Mouse (Mus musculus) neural tube, embryonic 14.5 days (tissue): ENCODE measurements around the gene Cysrt1. TPM values are rescaled to one million over a fixed set of nuclear protein-coding genes. Genes with fewer than 3 reads are reported as not detected.

Experiments used
- ATAC-seq: fragments of 200-750 bp; cut with Nextera tagmentation; 2 replicates; pipeline ENCODE4 v1.8.0; 2017; ENCODE audit warnings: low read depth, mild to moderate bottlenecking, moderate TSS enrichment, moderate library complexity
- H3K27ac ChIP-seq: fragments of 300-500 bp; sonication (generic); 2 replicates; pipeline ENCODE4 v1.5.1; 2014; ENCODE audit warnings: low read depth, mild to moderate bottlenecking, control low read depth, low read length, moderate library complexity, mixed read lengths
- H3K27me3 ChIP-seq: fragments of 300-500 bp; sonication (generic); 2 replicates; pipeline ENCODE4 v1.6.1; 2014; ENCODE audit warnings: low read length; ENCODE audit not compliant: control insufficient read depth, insufficient read depth
- H3K36me3 ChIP-seq: fragments of 300-500 bp; sonication (generic); 2 replicates; pipeline ENCODE4 v1.6.1; 2014; ENCODE audit warnings: low read length, mixed read lengths; ENCODE audit not compliant: control insufficient read depth, insufficient read depth
- H3K4me1 ChIP-seq: fragments of 300-500 bp; sonication (generic); 2 replicates; pipeline ENCODE4 v1.6.1; 2014; ENCODE audit warnings: low read length; ENCODE audit not compliant: control insufficient read depth, insufficient read depth
- H3K4me2 ChIP-seq: fragments of 300-500 bp; sonication (generic); 2 replicates; pipeline ENCODE4 v1.6.1; 2014; ENCODE audit warnings: mild to moderate bottlenecking, low read depth, low read length, control low read depth
- H3K4me3 ChIP-seq: fragments of 300-500 bp; sonication (generic); 2 replicates; pipeline ENCODE4 v1.5.1; 2014; ENCODE audit warnings: low read depth, low read length, control low read depth, mixed read lengths
- H3K9ac ChIP-seq: fragments of 300-500 bp; sonication (generic); replicated peaks from 2 replicates; pipeline ENCODE4 v1.6.1; 2014; ENCODE audit warnings: low read depth, mild to moderate bottlenecking, control low read depth, low read length, mixed read lengths
- H3K9me3 ChIP-seq: fragments of 300-500 bp; sonication (generic); 2 replicates; pipeline ENCODE4 v1.6.1; 2016; ENCODE audit warnings: low read length; ENCODE audit not compliant: control insufficient read depth
- whole genome bisulfite sequencing: fragments of 180-500 bp; shearing (Covaris S2); extraction: QIAGEN DNeasy Blood & Tissue Kit; methylation state at CpG from one replicate; pipeline ENCODE4 v1.1.7; 2014; 5-methylcytosine and 5-hydroxymethylcytosine counted together
- polyA plus RNA-seq: library from polyadenylated mRNA; unstranded; fragments of >200 nt; fragmentation: Nextera tagmentation; extraction: Ambion mirVana; gene quantifications from 2 replicates; pipeline ENCODE4 v1.2.1, GENCODE M21; 2014

The Cysrt1 gene
- polyA plus RNA-seq: 0.33 and 0.45 TPM in 2 replicates

DNA sequence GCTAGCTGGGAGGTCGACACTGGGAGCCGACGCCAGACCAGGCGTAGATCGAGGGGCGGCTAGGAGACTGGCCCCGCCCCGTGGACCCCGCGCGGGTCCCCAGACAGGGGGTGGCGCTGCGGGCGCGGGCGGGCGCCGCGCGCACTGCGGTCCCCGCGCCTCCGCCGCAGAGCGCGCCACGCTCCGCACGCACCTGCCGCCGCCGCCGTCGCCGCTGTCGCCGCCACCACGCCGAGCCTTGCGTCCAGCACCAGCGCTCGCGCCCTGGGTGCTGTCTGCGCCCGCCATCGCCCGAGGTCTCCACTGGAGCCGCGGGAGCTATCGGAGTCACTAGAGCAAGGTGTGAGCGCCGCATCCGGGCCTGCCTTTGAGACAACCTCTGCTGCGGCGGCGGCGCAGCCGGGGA is at the start of gene Cysrt1, which contains the start of gene Rnf208:
TSS of gene Cysrt1 (minus strand) at position 352 of the 406 bp plus-strand sequence.
TSS of gene Rnf208 (plus strand) at position 155 of the 406 bp plus-strand sequence.
- 0% methylated on average over 47 of the region's 59 CpGs for WGBS
- no peaks in the 10 kb centered on the region for H3K9me3 ChIP-seq
- ATAC-seq: peak; percentile 61
- H3K27me3 ChIP-seq: no peaks in the 10 kb centered on the region
- peak within 1 kb of the TSS; percentile 69 for H3K4me3 ChIP-seq
- peaks cover 7% of the 10 kb centered on the region; the same call in 1 of the 2 replicates for H3K36me3 ChIP-seq
- peaks cover 5% of the 10 kb centered on the region; the same call in 1 of the 2 replicates for H3K4me1 ChIP-seq
- peak within 1 kb of the TSS; percentile 78 for H3K9ac ChIP-seq
- H3K4me2 ChIP-seq: peak within 1 kb of the TSS; percentile 81
- H3K27ac ChIP-seq: peak within 1 kb of the TSS; percentile 71

DNA sequence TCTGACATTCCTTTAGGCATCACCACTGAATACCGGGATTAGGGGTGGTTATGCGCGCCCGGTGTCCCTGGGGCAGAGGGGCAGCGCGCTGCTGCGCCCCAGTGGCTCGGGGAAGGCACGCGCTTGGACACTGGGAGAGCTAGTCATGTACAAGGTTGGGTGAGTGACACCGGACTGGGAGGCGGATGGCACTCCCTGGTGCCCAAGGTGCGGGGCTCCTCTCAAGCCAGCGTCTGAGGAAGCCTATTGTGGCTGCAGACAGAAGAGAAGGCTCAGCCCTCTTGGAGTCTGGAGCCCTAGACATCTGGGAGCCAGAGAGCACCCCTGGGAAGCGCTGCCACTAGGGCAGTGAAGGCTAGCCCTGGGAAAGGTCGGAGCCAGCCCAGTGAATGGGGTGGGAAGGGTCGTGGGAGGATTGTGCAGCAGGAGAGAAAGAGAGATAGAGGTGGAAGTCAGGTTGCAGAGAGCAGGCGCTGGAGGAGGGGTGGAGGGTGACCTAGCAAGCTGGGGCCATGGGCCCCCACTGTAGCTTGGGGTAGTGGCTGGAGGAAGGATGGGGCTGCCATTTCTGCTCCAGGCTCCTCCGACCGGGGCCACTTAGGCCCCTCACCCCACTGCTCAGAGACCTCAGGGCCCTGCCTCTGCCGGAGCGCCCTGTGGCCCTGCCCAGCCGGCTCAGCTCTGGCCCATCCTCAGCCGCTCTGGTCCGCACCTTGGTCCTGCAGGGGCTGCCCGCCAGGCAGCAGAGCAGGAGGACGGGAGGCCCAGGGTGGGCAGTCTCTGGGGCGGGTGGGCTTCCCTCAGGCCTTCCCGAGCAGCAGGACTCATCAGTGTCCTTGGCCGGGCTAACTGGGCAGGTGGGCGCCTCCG is 49.2 kb upstream of the Cysrt1 start:
- peaks cover 18% of the 10 kb centered on the region for H3K4me1 ChIP-seq
- H3K9me3 ChIP-seq: no peaks in the 10 kb centered on the region
- no peak overlapping the region for H3K4me3 ChIP-seq
- peaks cover 54% of the 10 kb centered on the region for H3K27me3 ChIP-seq
- no peak overlapping the region for H3K9ac ChIP-seq
- ATAC-seq: 0 out of 2 replicates have a peak, but pooled peaks have one; percentile 9
- H3K4me2 ChIP-seq: peak overlapping the region; percentile 41; the same call in 1 of the 2 replicates
- H3K36me3 ChIP-seq: peaks cover 4% of the 10 kb centered on the region; the same call in 1 of the 2 replicates
- 6% methylated on average over 30 of the region's 32 CpGs for WGBS
- H3K27ac ChIP-seq: no peak overlapping the region

DNA sequence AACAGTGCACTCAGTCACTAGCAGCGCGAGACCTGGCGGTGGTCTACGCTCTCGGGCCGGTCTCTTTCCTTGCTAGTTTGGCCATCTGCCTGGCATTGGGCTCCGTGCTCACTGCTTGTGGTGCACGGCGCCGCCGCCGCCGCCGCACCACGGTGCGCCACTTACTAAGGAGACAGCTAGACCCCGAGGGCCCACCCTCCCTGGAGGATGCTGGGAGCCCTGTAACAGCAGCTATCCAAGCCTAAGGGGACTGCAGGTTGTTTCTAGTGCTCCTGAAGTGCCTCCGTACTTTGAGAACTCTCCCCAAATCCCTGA is 48.5 kb upstream of the Cysrt1 start:
- Histone ChIP-seq H3K4me1 (peaks cover 18% of the 10 kb centered on the region), H3K4me3 (peak overlapping the region; percentile 15; the same call in 1 of the 2 replicates), H3K9ac (no peak overlapping the region), H3K9me3 (no peaks in the 10 kb centered on the region), H3K36me3 (peaks cover 4% of the 10 kb centered on the region), H3K4me2 (peak overlapping the region; percentile 41), H3K27me3 (peaks cover 52% of the 10 kb centered on the region), H3K27ac (no peak overlapping the region)
- no peak for ATAC-seq
- 2% methylated on average over 18 of the region's 18 CpGs for WGBS

DNA sequence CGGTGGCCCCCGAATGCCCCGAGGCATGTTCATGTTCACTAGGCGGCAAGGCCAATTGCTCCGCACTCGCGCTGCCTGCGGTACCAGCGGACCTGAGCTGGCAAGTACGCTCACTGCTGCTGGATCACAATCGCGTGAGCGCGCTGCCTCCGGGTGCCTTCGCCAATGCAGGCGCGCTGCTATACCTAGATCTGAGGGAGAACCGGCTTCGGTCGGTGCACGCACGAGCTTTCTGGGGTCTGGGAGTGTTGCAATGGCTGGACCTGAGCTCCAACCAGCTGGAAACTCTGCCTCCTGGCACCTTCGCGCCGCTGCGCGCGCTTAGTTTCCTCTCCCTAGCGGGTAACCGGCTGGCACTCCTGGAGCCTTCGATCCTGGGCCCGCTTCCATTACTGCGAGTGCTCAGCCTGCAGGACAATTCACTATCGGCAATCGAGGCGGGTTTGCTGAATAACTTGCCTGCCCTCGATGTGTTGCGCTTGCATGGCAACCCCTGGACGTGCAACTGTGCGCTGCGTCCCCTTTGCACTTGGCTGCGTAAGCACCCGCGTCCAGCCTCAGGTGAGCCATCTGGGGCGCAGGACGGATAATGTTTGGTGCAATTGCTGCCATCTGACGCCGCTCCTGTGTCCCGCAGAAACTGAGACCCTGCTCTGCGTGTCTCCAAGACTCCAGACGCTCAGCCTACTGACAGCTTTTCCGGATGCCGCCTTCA is 48.0 kb upstream of the Cysrt1 start:
- ATAC-seq: peak; percentile 38; the same call in 1 of the 2 replicates
- WGBS: 2% methylated on average over 54 of the region's 54 CpGs
- Histone ChIP-seq H3K4me2 (peak overlapping the region; percentile 41), H3K9me3 (no peaks in the 10 kb centered on the region), H3K27ac (no peak overlapping the region), H3K4me3 (peak overlapping the region; percentile 15), H3K4me1 (peaks cover 18% of the 10 kb centered on the region), H3K27me3 (peaks cover 52% of the 10 kb centered on the region), H3K9ac (peak overlapping the region; percentile 21; the same call in 1 of the 2 replicates), H3K36me3 (peaks cover 6% of the 10 kb centered on the region)

DNA sequence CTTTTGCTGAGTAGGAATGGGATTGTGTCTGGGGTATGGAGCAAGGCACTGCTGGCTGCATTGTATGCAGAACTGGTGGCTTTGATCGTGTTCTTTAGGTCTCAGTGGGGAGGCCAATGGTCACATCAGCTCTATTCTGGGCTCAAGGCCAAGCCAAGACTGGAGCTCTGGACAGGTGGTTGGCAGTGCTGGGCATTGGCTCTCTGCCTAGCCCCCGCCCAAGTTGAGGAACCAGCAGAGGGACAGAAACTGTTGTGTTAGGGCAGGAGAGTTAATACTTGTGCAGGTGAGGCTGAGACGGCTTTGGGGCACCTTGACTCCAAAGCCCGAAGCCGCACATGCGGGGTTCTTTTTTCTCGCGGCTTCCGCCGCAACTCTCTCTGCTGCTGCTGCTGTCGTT is 47.4 kb upstream of the Cysrt1 start, which contains the start of gene Lrrc26:
TSS of gene Lrrc26 (plus strand) at position 265 of the 400 bp plus-strand sequence.
- H3K4me2 ChIP-seq: peak within 1 kb of the TSS; percentile 41
- peaks cover 18% of the 10 kb centered on the region for H3K4me1 ChIP-seq
- no peak for ATAC-seq
- H3K27ac ChIP-seq: no peak within 1 kb of the TSS
- H3K27me3 ChIP-seq: peaks cover 52% of the 10 kb centered on the region
- peak within 1 kb of the TSS; percentile 21 for H3K9ac ChIP-seq
- H3K4me3 ChIP-seq: peak within 1 kb of the TSS; percentile 15
- H3K36me3 ChIP-seq: peaks cover 12% of the 10 kb centered on the region
- no peaks in the 10 kb centered on the region for H3K9me3 ChIP-seq
- whole genome bisulfite sequencing: 11% methylated on average over 11 of the region's 11 CpGs

DNA sequence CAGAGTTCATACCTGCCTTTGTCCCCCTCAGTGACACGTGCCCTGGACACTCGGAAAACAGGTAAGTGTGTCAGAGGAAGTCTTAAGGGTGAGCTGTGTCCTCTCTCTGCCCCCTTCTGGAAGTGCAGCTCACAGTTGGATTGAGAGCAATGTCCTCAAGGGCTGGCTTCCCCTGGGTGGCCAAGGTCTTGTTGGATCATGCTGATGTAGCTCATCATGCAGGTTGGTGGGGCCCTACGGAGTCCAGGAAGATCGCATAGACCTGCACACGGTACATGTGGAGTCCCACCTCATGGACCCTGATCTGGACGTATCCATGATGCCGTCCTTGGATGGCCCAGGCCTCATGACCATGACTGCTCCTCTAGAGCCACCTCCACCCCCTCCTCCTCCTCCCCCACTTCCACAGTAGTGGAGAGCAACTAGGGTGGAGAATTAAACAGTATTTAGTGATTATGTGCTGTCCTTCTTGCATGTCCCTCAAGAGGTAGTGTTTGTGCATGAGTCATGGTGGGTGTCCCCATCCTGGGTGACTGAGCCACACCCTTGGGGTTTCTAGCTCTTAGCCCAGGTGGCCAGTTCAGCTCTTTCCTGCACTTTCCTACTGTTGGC is 46.6 kb upstream of the Cysrt1 start:
- no peak for ATAC-seq
- whole genome bisulfite sequencing: 81% methylated on average over 7 of the region's 7 CpGs
- Histone ChIP-seq H3K4me2 (no peak overlapping the region), H3K9ac (no peak overlapping the region), H3K27me3 (peaks cover 52% of the 10 kb centered on the region), H3K36me3 (peaks cover 15% of the 10 kb centered on the region), H3K27ac (no peak overlapping the region), H3K9me3 (no peaks in the 10 kb centered on the region), H3K4me3 (no peak overlapping the region), H3K4me1 (peaks cover 18% of the 10 kb centered on the region)

DNA sequence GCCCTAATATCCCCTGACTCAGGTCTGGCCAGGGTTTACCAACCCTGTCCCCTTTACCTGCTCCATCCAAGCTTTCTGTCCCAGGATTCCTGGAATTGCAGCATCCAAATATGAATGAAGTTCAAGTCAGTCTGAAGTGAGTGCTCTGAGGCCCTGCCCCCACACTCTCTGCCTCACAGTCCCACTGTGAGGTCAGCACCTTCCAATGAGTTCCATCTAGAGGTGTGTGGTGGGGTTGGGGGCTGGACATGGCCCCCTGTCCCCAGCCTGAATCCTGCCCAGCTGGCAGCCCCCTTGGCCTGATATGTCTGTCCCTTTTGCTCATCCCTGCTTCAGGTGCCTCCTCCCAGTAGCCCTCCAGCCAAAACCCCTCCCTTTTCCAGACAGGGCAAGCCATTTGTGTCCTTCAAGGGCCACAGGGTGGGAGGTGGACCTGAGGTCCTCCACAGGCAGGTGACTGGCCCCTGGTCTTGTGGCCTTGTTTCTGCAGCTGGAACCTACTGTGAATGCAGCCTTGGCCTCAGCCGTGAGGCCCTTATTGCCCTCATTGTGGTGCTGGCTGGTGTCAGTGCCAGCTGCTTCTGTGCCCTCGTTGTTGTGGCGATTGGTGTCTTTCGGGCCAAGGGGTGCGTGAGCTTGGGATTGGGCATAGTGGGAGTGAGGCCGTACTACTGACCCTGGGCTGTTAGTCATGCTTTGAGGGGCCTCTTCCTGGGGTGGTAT is 45.8 kb upstream of the Cysrt1 start, which contains the start of gene Tmem210:
TSS of gene Tmem210 (plus strand) at position 219 of the 723 bp plus-strand sequence.
- no peak for ATAC-seq
- no peak within 1 kb of the TSS for H3K4me2 ChIP-seq
- peaks cover 18% of the 10 kb centered on the region for H3K4me1 ChIP-seq
- H3K9me3 ChIP-seq: no peaks in the 10 kb centered on the region
- H3K27ac ChIP-seq: no peak within 1 kb of the TSS
- H3K4me3 ChIP-seq: no peak within 1 kb of the TSS
- peaks cover 18% of the 10 kb centered on the region for H3K36me3 ChIP-seq
- WGBS: 90% methylated on average over 6 of the region's 6 CpGs
- no peak within 1 kb of the TSS for H3K9ac ChIP-seq
- H3K27me3 ChIP-seq: peaks cover 47% of the 10 kb centered on the region
